Mouse (Mus musculus): ENCODE results near the gene Prmt3.

GRCm38 (mm10) chr7:49803511-49803910 is 25.4 kb downstream of the Prmt3 start:
- TF ChIP-seq HCFC1 (IDR thresholded peaks at IDR 0.05; ENCODE audit: borderline replicate concordance, insufficient read depth, low read length), result no peak
- TF ChIP-seq ZC3H11A (IDR thresholded peaks at IDR 0.05; ENCODE audit: borderline replicate concordance, low read depth, low read length), result no peak
- TF ChIP-seq CHD2 (IDR thresholded peaks at IDR 0.05; ENCODE audit: low read depth, low read length), result no peak
